Mouse (Mus musculus) heart, embryonic 14.5 days (tissue): Measurements from ENCODE around the gene Htr5b. TPM values are rescaled to one million over a fixed set of nuclear protein-coding genes. Genes with fewer than 3 reads are reported as not detected.

Experiments
- ATAC-seq: fragments of 200-750 bp; cut with Nextera tagmentation; 2 replicates; pipeline ENCODE4 v1.8.0; 2017; ENCODE audit warnings: low read depth, moderate TSS enrichment; ENCODE audit not compliant: insufficient number of reproducible peaks, insufficient read depth, low FRiP score
- H3K27ac ChIP-seq, 2 experiments: fragments of 200-500 bp in 1 of 2; fragments of 300-500 bp in 1 of 2; sonication (generic) in 1 of 2; replicated peaks in 1 of 2; 2 replicates each; pipeline ENCODE4 v1.5.1; 2012 to 2014; ENCODE audit warnings: low read depth in 2 of 2, low read length in 2 of 2, control low read depth in 1 of 2, mild to moderate bottlenecking in 1 of 2, mixed read lengths in 1 of 2; ENCODE audit not compliant: control insufficient read depth in 1 of 2, insufficient read depth in 1 of 2
- H3K27me3 ChIP-seq: fragments of 300-500 bp; sonication (generic); 2 replicates; pipeline ENCODE4 v1.6.1; 2014; ENCODE audit warnings: mild to moderate bottlenecking, low read length, control low read depth; ENCODE audit not compliant: control insufficient read depth, insufficient read depth
- H3K36me3 ChIP-seq: fragments of 300-500 bp; sonication (generic); 2 replicates; pipeline ENCODE4 v1.6.1; 2014; ENCODE audit warnings: mild to moderate bottlenecking, control low read depth, low read length, mixed read lengths; ENCODE audit not compliant: control insufficient read depth, insufficient read depth
- H3K4me1 ChIP-seq, 2 experiments: fragments of 200-500 bp in 1 of 2; fragments of 300-500 bp in 1 of 2; sonication (generic) in 1 of 2; 2 replicates each; pipeline ENCODE4 v1.6.1; 2012 to 2014; ENCODE audit warnings: low read length in 2 of 2, control low read depth in 1 of 2, mixed read lengths in 1 of 2; ENCODE audit not compliant: control insufficient read depth in 2 of 2, insufficient read depth in 2 of 2
- H3K4me2 ChIP-seq: fragments of 300-500 bp; sonication (generic); 2 replicates; pipeline ENCODE4 v1.6.1; 2014; ENCODE audit warnings: mild to moderate bottlenecking, low read length
- H3K4me3 ChIP-seq, 2 experiments: fragments of 200-500 bp in 1 of 2; fragments of 300-500 bp in 1 of 2; sonication (generic) in 1 of 2; 2 replicates each; pipeline ENCODE4 v1.5.1; 2012 to 2014; ENCODE audit warnings: low read length in 2 of 2, mild to moderate bottlenecking in 2 of 2, control low read depth in 1 of 2, low read depth in 1 of 2, moderate library complexity in 1 of 2; ENCODE audit not compliant: control insufficient read depth in 1 of 2, insufficient read depth in 1 of 2
- H3K9ac ChIP-seq: fragments of 300-500 bp; sonication (generic); 2 replicates; pipeline ENCODE4 v1.6.1; 2014; ENCODE audit warnings: mild to moderate bottlenecking, low read length
- H3K9me3 ChIP-seq: fragments of 300-500 bp; sonication (generic); 2 replicates; pipeline ENCODE4 v1.6.1; 2016; ENCODE audit warnings: low read length, control low read depth; ENCODE audit not compliant: control insufficient read depth
- WGBS: fragments of 180-500 bp; shearing (Covaris S2); extraction: QIAGEN DNeasy Blood & Tissue Kit; methylation state at CpG from one replicate; pipeline ENCODE4 v1.1.7; 2014; 5-methylcytosine and 5-hydroxymethylcytosine counted together
- polyA plus RNA-seq: library from polyadenylated mRNA; unstranded; fragments of >200 nt; fragmentation: Nextera tagmentation; extraction: Ambion mirVana; gene quantifications from 2 replicates; pipeline ENCODE4 v1.2.1, GENCODE M21; 2014

The Htr5b gene
- polyA plus RNA-seq: 0.16 TPM in 1 of 2 replicates, not detected in the other

DNA sequence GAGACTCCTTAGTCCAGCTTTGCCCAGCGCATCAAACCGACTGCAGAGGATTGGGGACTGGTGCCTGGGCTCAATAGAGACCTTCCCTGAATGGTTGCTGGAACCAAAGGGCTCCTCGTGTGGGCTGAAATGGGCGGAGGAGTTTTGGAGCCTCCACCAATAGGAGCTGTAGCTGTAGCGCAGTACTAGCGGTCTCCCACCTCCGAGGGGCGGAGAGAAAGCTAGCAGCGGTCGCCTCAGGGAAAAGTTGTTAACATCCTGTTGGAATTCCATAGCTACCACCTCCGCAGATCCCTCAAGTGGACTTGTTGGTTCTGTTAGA is at the start of gene Htr5b:
Htr5b (minus strand) TSS at position 67 of the 322 bp plus-strand sequence.
- H3K4me1 ChIP-seq: peaks cover 5 to 12% of the 10 kb centered on the region in 2 experiments; a peak in 3 of 4 replicates
- peak within 1 kb of the TSS; percentile 30 to 39 for H3K4me3 ChIP-seq
- H3K4me2 ChIP-seq: peak within 1 kb of the TSS; percentile 63
- H3K27ac ChIP-seq: no peak within 1 kb of the TSS
- peaks cover 35% of the 10 kb centered on the region for H3K27me3 ChIP-seq
- no peaks in the 10 kb centered on the region for H3K9me3 ChIP-seq
- no peak within 1 kb of the TSS for H3K9ac ChIP-seq
- 2% methylated on average over 11 of the region's 11 CpGs for WGBS
- no peaks in the 10 kb centered on the region for H3K36me3 ChIP-seq
- ATAC-seq: no peak

DNA sequence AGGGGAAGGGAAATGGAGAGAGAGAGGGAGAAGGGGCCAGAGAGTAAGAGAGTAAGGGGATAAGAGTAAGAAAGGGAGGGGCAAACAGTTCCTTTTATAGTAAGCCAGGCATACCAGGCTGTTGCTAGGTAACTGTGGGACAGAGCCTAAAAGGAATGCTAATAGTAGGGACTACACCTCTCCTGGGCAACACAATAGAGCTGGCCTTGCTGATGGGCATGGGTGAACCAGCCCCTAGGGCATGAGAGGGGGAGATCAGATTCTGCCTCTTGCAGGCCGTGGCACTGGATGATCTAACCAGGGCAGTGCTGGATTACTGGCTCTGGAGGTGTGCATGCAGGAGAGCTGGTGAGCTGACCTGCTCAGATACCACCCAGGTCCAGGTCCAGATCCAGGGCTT is 49.2 kb upstream of the Htr5b start:
- Histone ChIP-seq H3K27ac (no peak overlapping the region), H3K36me3 (no peaks in the 10 kb centered on the region), H3K4me1 (no peaks in the 10 kb centered on the region), H3K9me3 (no peaks in the 10 kb centered on the region), H3K9ac (no peak overlapping the region), H3K4me3 (no peak overlapping the region), H3K4me2 (no peak overlapping the region), H3K27me3 (no peaks in the 10 kb centered on the region)
- 69% methylated on average over 1 of the region's 1 CpGs for WGBS
- ATAC-seq: no peak

DNA sequence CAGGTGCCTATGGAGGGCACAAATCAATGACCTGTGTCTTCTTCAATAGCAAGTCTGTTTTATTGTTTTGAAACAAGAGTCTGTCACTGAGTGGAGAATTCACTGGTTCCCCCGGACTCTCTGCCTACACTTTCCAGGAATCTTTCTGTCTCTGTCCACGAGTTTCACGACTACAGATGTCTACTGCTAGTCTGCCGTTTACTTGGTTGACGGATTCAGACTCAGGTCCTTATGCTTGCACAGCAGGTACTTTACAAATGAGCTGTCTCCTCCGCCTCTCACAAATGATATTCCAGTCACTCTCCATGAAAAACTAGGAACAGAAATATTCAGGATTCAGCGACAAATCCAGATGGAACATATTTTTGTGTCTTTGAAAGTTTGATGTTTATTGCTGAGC is 42.3 kb upstream of the Htr5b start:
- Histone ChIP-seq H3K9me3 (no peaks in the 10 kb centered on the region), H3K4me2 (no peak overlapping the region), H3K4me1 (peaks cover 0 to 8% of the 10 kb centered on the region in 2 experiments; a peak in 2 of 4 replicates), H3K9ac (no peak overlapping the region), H3K4me3 (no peak overlapping the region), H3K36me3 (peaks cover 2% of the 10 kb centered on the region), H3K27ac (no peak overlapping the region), H3K27me3 (no peaks in the 10 kb centered on the region)
- ATAC-seq: no peak
- WGBS: 73% methylated on average over 7 of the region's 7 CpGs

DNA sequence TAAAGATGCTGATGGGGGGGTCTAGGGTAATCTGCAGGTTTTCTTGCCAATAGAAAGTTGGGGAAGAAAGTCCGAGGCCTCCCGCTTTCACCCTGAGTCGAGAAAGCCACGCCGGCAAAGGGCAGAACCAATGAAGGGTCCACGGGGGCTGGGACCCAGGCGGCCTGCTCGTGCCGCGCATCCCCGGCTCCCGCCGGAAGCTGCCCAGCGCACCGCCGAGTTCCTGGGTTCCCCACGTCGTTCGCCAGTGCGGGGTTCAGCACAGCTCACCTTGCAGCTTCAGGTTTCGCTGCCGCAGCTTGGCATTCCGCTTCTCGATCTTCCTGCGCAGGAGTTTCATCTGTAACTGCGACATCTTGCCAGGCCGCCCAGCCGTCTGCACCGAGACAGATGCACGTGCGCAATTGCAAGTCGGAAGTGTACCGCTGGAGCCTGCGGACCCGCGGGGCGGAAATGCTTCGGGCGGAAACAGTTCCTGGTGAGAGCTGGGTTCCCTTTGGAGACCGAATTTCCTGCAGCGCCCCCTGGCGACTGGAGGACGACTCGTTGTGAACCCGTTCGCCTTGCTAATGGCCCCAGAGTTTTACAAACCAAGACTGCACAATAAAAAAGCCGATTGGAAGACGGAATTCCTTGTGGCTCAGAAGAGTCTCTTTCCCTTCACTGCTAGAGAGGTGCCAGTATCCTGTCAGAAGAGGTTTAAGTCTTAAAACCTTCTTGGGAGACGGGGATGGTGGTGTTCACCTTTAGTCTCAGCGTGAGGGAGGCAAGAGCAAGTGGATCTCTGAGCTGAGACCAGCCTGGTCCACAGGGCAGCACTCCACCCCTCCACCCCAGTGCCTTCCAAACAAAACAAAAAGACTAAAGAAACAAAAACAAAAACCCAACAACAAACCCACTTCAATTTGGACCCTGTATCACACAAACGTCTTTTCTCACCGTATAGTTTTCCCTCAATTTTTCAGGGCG is 39.5 kb upstream of the Htr5b start, which contains the start of gene Ddx18:
Ddx18 (minus strand) TSS at position 469 of the 969 bp plus-strand sequence.
- Histone ChIP-seq H3K4me3 (peak within 1 kb of the TSS; percentile 67 to 76), H3K27me3 (no peaks in the 10 kb centered on the region), H3K27ac (peak within 1 kb of the TSS; percentile 30 to 46; a peak in 2 of 4 replicates), H3K4me2 (peak within 1 kb of the TSS; percentile 90), H3K36me3 (peaks cover 29% of the 10 kb centered on the region), H3K9ac (peak within 1 kb of the TSS; percentile 89), H3K4me1 (peaks cover 0 to 8% of the 10 kb centered on the region in 2 experiments; a peak in 2 of 4 replicates), H3K9me3 (no peaks in the 10 kb centered on the region)
- 6% methylated on average over 53 of the region's 53 CpGs for WGBS
- ATAC-seq: peak; percentile 94

- Histone ChIP-seq H3K9me3 (no peaks in the 10 kb centered on the region), H3K4me1 (no peaks in the 10 kb centered on the region), H3K4me3 (no peak overlapping the region), H3K9ac (no peak overlapping the region), H3K27ac (no peak overlapping the region), H3K4me2 (no peak overlapping the region), H3K27me3 (no peaks in the 10 kb centered on the region), H3K36me3 (peaks cover 97% of the 10 kb centered on the region)
- no peak for ATAC-seq
- WGBS: 95% methylated on average over 5 of the region's 5 CpGs
Observed at GRCm38 (mm10) chr1:121557861-121558260, 29.6 kb upstream of the Htr5b start.

DNA sequence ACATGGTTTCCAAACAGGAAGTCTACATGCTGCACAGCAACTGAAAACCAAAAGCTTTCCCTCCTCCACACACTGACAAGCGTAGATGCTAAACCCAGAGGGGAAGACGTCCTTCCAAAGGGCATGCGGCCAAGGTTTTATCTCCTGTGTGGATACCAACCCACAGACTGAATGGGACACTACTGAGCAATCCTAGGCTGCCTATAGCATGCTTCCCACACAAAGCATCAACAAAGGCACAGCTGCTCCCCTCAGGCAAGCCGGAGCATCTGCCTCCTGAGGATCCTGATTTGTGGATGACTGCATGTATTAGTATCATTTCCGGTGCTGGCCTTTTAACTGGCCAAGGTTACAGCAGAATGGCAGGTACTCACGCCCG is 23.2 kb upstream of the Htr5b start:
- Histone ChIP-seq H3K4me1 (no peaks in the 10 kb centered on the region), H3K4me2 (no peak overlapping the region), H3K9me3 (0 out of 2 replicates have a peak, but pooled peaks cover 2% of the 10 kb centered on the region), H3K36me3 (peaks cover 49% of the 10 kb centered on the region), H3K9ac (no peak overlapping the region), H3K27me3 (no peaks in the 10 kb centered on the region), H3K4me3 (no peak overlapping the region), H3K27ac (no peak overlapping the region)
- 69% methylated on average over 7 of the region's 7 CpGs for WGBS
- ATAC-seq: no peak

DNA sequence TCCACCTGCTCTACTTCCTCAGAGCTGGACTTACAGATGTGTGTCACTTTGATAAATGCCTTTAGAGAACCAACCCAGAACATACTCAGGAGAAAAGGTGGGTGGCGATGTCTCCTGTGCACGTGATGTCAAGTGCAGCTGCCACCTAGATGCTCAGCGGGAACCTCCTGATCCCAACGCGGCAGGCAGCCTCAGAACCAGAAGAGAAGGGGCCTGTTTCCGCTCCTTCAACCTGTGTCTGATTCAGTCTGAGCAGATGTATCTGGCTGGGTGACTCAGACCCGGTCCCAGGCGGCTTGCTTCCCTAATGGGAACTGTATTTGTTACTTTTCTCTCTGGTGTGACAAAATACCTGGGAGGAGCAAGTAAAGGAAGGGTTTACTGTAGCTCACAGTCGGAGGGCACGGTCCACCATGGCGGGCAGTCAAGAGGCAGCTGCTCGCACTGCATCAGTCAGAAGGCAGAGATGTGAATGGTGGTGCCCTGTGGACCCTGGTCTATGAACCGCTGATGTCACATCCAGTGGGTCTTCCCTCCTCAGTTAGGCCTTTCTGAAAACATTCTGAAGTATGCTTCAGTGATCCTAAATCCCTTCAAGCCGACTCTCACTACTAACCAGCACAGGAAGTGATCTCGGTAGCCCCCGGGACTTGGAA is 22.7 kb upstream of the Htr5b start:
- Histone ChIP-seq H3K9me3 (0 out of 2 replicates have a peak, but pooled peaks cover 2% of the 10 kb centered on the region), H3K27me3 (no peaks in the 10 kb centered on the region), H3K9ac (no peak overlapping the region), H3K27ac (no peak overlapping the region), H3K4me3 (no peak overlapping the region), H3K4me1 (no peaks in the 10 kb centered on the region), H3K4me2 (no peak overlapping the region), H3K36me3 (peaks cover 44% of the 10 kb centered on the region)
- WGBS: 81% methylated on average over 16 of the region's 16 CpGs
- ATAC-seq: no peak
